Mouse (Mus musculus) liver, embryonic 14.5 days (tissue): ENCODE measurements around the gene Upf2. TPM values are rescaled to one million over a fixed set of nuclear protein-coding genes. Genes with fewer than 3 reads are reported as not detected.

ENCODE experiments used
- ATAC-seq: fragments of 200-750 bp; cut with Nextera tagmentation; 2 replicates; pipeline ENCODE4 v1.8.0; 2017; ENCODE audit warnings: moderate number of reproducible peaks, mild to moderate bottlenecking, moderate library complexity; ENCODE audit not compliant: insufficient read depth
- DNase-seq, 3 experiments: peaks; one replicate each; pipeline ENCODE4 v3.0.0-alpha.2; 2012 to 2013; ENCODE audit warnings: low read depth in 3 of 3, low spot score in 3 of 3
- H3K27ac ChIP-seq: fragments of 300-500 bp; sonication (generic); 2 replicates; pipeline ENCODE4 v1.5.1; 2014; ENCODE audit warnings: moderate library complexity, mild to moderate bottlenecking, control low read depth, inconsistent platforms
- H3K27me3 ChIP-seq: fragments of 300-500 bp; sonication (generic); 2 replicates; pipeline ENCODE4 v1.6.1; 2014; ENCODE audit warnings: mild to moderate bottlenecking, low read length, moderate library complexity; ENCODE audit not compliant: control insufficient read depth, insufficient read depth
- H3K36me3 ChIP-seq: fragments of 300-500 bp; sonication (generic); replicated peaks from 2 replicates; pipeline ENCODE4 v1.6.1; 2014; ENCODE audit warnings: low read depth; ENCODE audit not compliant: control insufficient read depth, insufficient read depth
- H3K4me1 ChIP-seq, 2 experiments: fragments of 200-500 bp in 1 of 2; fragments of 300-500 bp in 1 of 2; sonication (generic) in 1 of 2; replicated peaks; 2 replicates each; pipeline ENCODE4 v1.6.1; 2012 to 2014; ENCODE audit warnings: antibody characterized with exemption in 1 of 2, inconsistent platforms in 1 of 2, low read length in 1 of 2; ENCODE audit not compliant: control insufficient read depth in 2 of 2, insufficient read depth in 2 of 2
- H3K4me2 ChIP-seq: fragments of 300-500 bp; sonication (generic); 2 replicates; pipeline ENCODE4 v1.6.1; 2014; ENCODE audit warnings: low read depth, mild to moderate bottlenecking, control low read depth, moderate library complexity
- H3K4me3 ChIP-seq, 2 experiments: fragments of 200-500 bp in 1 of 2; fragments of 300-500 bp in 1 of 2; sonication (generic) in 1 of 2; 2 replicates each; pipeline ENCODE4 v1.5.1; 2012 to 2014; ENCODE audit warnings: low read depth in 2 of 2, low read length in 2 of 2, mild to moderate bottlenecking in 2 of 2, control low read depth in 1 of 2, inconsistent platforms in 1 of 2, moderate library complexity in 1 of 2; ENCODE audit not compliant: insufficient read depth in 1 of 2
- H3K9ac ChIP-seq: fragments of 300-500 bp; sonication (generic); replicated peaks from 2 replicates; pipeline ENCODE4 v1.6.1; 2014; ENCODE audit warnings: mild to moderate bottlenecking, control low read depth, moderate library complexity
- H3K9me3 ChIP-seq: fragments of 300-500 bp; sonication (generic); 2 replicates; pipeline ENCODE4 v1.6.1; 2016; ENCODE audit warnings: low read length, mixed read lengths; ENCODE audit not compliant: control insufficient read depth
- CTCF ChIP-seq: IDR thresholded peaks from 2 replicates; pipeline ENCODE4 v1.5.1; 2016; ENCODE audit warnings: antibody characterized with exemption, low read depth, control low read depth
- EP300 ChIP-seq: IDR thresholded peaks from 2 replicates; pipeline ENCODE4 v1.6.1; 2016; ENCODE audit warnings: antibody characterized with exemption, low read depth
- WGBS: fragments of 180-500 bp; shearing (Covaris S2); extraction: QIAGEN DNeasy Blood & Tissue Kit; methylation state at CpG from one replicate; pipeline ENCODE4 v1.1.7; 2014; ENCODE audit not compliant: insufficient replicate concordance; 5-methylcytosine and 5-hydroxymethylcytosine counted together
- polyA plus RNA-seq, 2 experiments: library from polyadenylated mRNA; depleted of rRNA in 1 of 2; stranded (reverse) in 1 of 2; unstranded in 1 of 2; fragments of >200 nt; fragmentation: Nextera tagmentation in 1 of 2; extraction: Ambion mirVana in 1 of 2; gene quantifications; 2 replicates each; pipeline versions ENCODE4 v1.2.1 to v1.2.3; 2012 to 2014

Upf2 gene
- polyA plus RNA-seq, 2 experiments: 3.8 to 6.8 TPM

- Histone ChIP-seq H3K27me3 (peaks cover 27% of the 10 kb centered on the region), H3K9me3 (no peaks in the 10 kb centered on the region), H3K4me1 (no peaks in the 10 kb centered on the region), H3K4me3 (no peak overlapping the region), H3K27ac (no peak overlapping the region), H3K9ac (no peak overlapping the region), H3K36me3 (no peaks in the 10 kb centered on the region), H3K4me2 (peak overlapping the region; percentile 16)
- 6% methylated on average over 51 of the region's 51 CpGs for WGBS
- DNase-seq: no peak
- no peak for TF ChIP-seq EP300
- TF ChIP-seq CTCF: no peak
- ATAC-seq: no peak
Observed at GRCm38 (mm10) chr2:6100027-6100749, 148.9 kb downstream of the Upf2 start.

DNA sequence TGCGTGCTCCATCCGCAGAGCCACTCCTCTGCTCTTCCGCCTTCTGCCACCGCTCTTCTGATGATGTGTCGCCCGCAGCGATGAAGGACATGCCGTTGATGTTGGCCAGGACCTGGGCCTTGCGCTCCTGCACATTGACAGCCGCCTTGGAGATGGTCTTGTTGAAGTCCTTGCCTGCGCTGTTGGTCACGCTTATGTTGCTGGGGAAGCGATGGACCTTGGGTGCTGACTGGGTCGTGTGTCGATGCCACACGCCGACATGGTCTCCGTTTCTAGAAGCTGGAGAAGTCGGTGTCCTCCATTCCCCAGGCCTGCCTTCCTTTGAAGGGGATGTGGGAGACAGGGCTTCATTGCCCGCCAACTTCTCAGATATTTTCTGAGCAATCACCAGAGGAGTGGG, 149.5 kb downstream of the Upf2 start:
- Histone ChIP-seq H3K4me2 (peak overlapping the region; percentile 16), H3K9me3 (no peaks in the 10 kb centered on the region), H3K27ac (no peak overlapping the region), H3K36me3 (no peaks in the 10 kb centered on the region), H3K27me3 (peaks cover 27% of the 10 kb centered on the region), H3K4me3 (no peak overlapping the region), H3K9ac (no peak overlapping the region), H3K4me1 (no peaks in the 10 kb centered on the region)
- DNase-seq: no peak
- WGBS: 33% methylated on average over 20 of the region's 20 CpGs
- no peak for ATAC-seq
- no peak for TF ChIP-seq EP300
- no peak for TF ChIP-seq CTCF

DNA sequence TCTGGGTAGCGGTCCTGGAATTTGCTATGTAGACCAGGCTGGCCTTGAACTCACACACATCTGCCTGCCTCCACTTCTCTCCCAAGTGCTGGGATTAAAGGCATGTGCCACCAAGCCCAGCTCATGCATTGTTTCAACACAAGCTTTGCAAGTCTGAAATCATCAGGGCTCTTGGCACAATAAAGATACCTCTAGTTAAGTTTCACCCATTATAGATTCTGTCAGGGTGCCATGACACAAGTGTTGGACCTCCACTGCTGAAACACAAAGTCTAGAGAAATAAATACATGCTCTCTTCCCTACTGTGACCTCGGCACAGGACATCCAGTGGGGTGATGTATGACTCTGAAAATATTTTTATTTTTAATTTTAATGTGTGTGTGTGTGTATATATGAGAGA, 154.2 kb downstream of the Upf2 start:
- Histone ChIP-seq H3K36me3 (no peaks in the 10 kb centered on the region), H3K4me1 (no peaks in the 10 kb centered on the region), H3K4me3 (no peak overlapping the region), H3K9ac (no peak overlapping the region), H3K27me3 (peaks cover 8% of the 10 kb centered on the region), H3K4me2 (no peak overlapping the region), H3K9me3 (no peaks in the 10 kb centered on the region), H3K27ac (no peak overlapping the region)
- TF ChIP-seq CTCF (no peak), EP300 (no peak)
- WGBS: 70% methylated on average over 2 of the region's 2 CpGs
- DNase-seq (no peak), ATAC-seq (no peak)

Other genes with a start within 250 kb of the Upf2 start
- 0.47 and 0.63 TPM in 2 replicates for gene Camk1d, start 237.0 kb upstream of the Upf2 start, polyA plus RNA-seq (2012; rRNA removed)
- gene Camk1d, start 237.0 kb upstream of the Upf2 start, polyA plus RNA-seq (2014; fragmentation: Nextera tagmentation; extraction: Ambion mirVana): 0.83 and 1.0 TPM in 2 replicates
- gene Nudt5, start 106.5 kb upstream of the Upf2 start, polyA plus RNA-seq (2012; rRNA removed): 10.5 and 17.8 TPM in 2 replicates
- 47.3 and 55.1 TPM in 2 replicates for gene Nudt5, start 106.5 kb upstream of the Upf2 start, polyA plus RNA-seq (2014; fragmentation: Nextera tagmentation; extraction: Ambion mirVana)
- gene Cdc123, start 106.3 kb upstream of the Upf2 start, polyA plus RNA-seq (2012; rRNA removed): 76.5 and 112 TPM in 2 replicates
- gene Cdc123, start 106.3 kb upstream of the Upf2 start, polyA plus RNA-seq (2014; fragmentation: Nextera tagmentation; extraction: Ambion mirVana): 135 and 138 TPM in 2 replicates
- gene Gm13199, start 88.5 kb upstream of the Upf2 start, polyA plus RNA-seq (2012; rRNA removed): 0.45 and 0.79 TPM in 2 replicates
- 0.58 and 0.59 TPM in 2 replicates for gene Gm13199, start 88.5 kb upstream of the Upf2 start, polyA plus RNA-seq (2014; fragmentation: Nextera tagmentation; extraction: Ambion mirVana)
- gene Sec61a2, start 56.0 kb upstream of the Upf2 start, polyA plus RNA-seq (2012; rRNA removed): 16.9 and 18.1 TPM in 2 replicates
- 10.3 and 11.5 TPM in 2 replicates for gene Sec61a2, start 56.0 kb upstream of the Upf2 start, polyA plus RNA-seq (2014; fragmentation: Nextera tagmentation; extraction: Ambion mirVana)
- 2.7 and 2.8 TPM in 2 replicates for gene Dhtkd1, start 8.7 kb upstream of the Upf2 start, polyA plus RNA-seq (2012; rRNA removed)
- gene Dhtkd1, start 8.7 kb upstream of the Upf2 start, polyA plus RNA-seq (2014; fragmentation: Nextera tagmentation; extraction: Ambion mirVana): 1.6 TPM in 2 replicates
- gene Proser2, start 178.7 kb downstream of the Upf2 start, polyA plus RNA-seq (2012; rRNA removed): 1.6 and 2.1 TPM in 2 replicates
- 3.0 and 3.6 TPM in 2 replicates for gene Proser2, start 178.7 kb downstream of the Upf2 start, polyA plus RNA-seq (2014; fragmentation: Nextera tagmentation; extraction: Ambion mirVana)